ENCODE assay signal across 1 mouse cellular context in genomic region chr15:80812840-80813239, GRCm38 (mm10).
A peak's percentile ranks its signal among the peaks of the same experiment; 100 is the strongest.
TF ChIP-seq lines count a peak whose summit lies in the region.

No protein-coding gene starts in this region.

TF ChIP-seq in MEL, 35 proteins besides CTCF, POLR2A, EP300 and RAD21 (continued from another document):
- TF ChIP-seq RCOR1 (IDR thresholded peaks at IDR 0.05; ENCODE audit: low read depth, low read length) (peak; percentile 71), TAL1 (IDR thresholded peaks at IDR 0.05; ENCODE audit: low read length) (peak; percentile 34), NELFE (IDR thresholded peaks at IDR 0.05; ENCODE audit: low read depth, low read length) (no peak), ZC3H11A (IDR thresholded peaks at IDR 0.05; ENCODE audit: low read depth, low read length) (no peak), UBTF (IDR thresholded peaks at IDR 0.05; ENCODE audit: borderline replicate concordance, insufficient read depth, low read depth, low read length) (no peak), JUND (IDR thresholded peaks at IDR 0.05; ENCODE audit: low read depth, low read length) (peak; percentile 76; the same call in 1 of the 2 replicates), SIN3A (IDR thresholded peaks at IDR 0.05; ENCODE audit: low read length) (peak; percentile 72; the same call in 1 of the 2 replicates), POLR2AphosphoS2 (IDR thresholded peaks at IDR 0.05; ENCODE audit: low read length) (no peak), MAFK (IDR thresholded peaks at IDR 0.05; ENCODE audit: borderline replicate concordance, low read depth, low read length) (peak; percentile 42; the same call in 1 of the 2 replicates), GABPA (IDR thresholded peaks at IDR 0.05; ENCODE audit: low read depth, low read length) (no peak), MYB (IDR thresholded peaks at IDR 0.05; ENCODE audit: low read depth, low read length) (no peak), NRF1 (IDR thresholded peaks at IDR 0.05; ENCODE audit: insufficient read depth, low read depth, low read length, poor library complexity, severe bottlenecking) (no peak), BHLHE40 (IDR thresholded peaks at IDR 0.05; ENCODE audit: borderline replicate concordance, low read depth, low read length) (no peak), TBP (IDR thresholded peaks at IDR 0.05; ENCODE audit: low read depth, low read length) (peak; percentile 90), KAT2A (conservative IDR thresholded peaks at IDR 0.05; ENCODE audit: low read depth, low read length) (no peak), CHD2 (IDR thresholded peaks at IDR 0.05; ENCODE audit: low read length) (no peak), MEF2A (IDR thresholded peaks at IDR 0.05; ENCODE audit: extremely low read depth, insufficient replicate concordance, low read depth, low read length, poor library complexity, severe bottlenecking) (no peak), SMC3 (IDR thresholded peaks at IDR 0.05; ENCODE audit: low read depth, low read length) (peak; percentile 15; the same call in 1 of the 2 replicates), ZNF384 (IDR thresholded peaks at IDR 0.05; ENCODE audit: low read depth, low read length) (peak; percentile 59), ELF1 (IDR thresholded peaks at IDR 0.05; ENCODE audit: low read depth, low read length) (no peak), MXI1 (IDR thresholded peaks at IDR 0.05; ENCODE audit: low read depth, low read length) (peak; percentile 62; the same call in 1 of the 2 replicates), ETS1 (IDR thresholded peaks at IDR 0.05; ENCODE audit: low read depth, low read length) (peak; percentile 95), ZMIZ1 (IDR thresholded peaks at IDR 0.05; ENCODE audit: low read depth, low read length) (no peak)
